Mouse (Mus musculus) myocyte (in vitro differentiated cells): ENCODE data around the gene Gstk1. TPM values are rescaled to one million over a fixed set of nuclear protein-coding genes. Genes with fewer than 3 reads are reported as not detected.

Experiments used
- H3K27me3 ChIP-seq: one replicate; pipeline ENCODE4 v1.6.1; 2011; ENCODE audit not compliant: control insufficient read depth, insufficient read depth, insufficient read length
- H3K36me3 ChIP-seq: one replicate; pipeline ENCODE4 v1.6.1; 2011; ENCODE audit not compliant: control insufficient read depth, insufficient read depth
- H3K4me2 ChIP-seq: one replicate; pipeline ENCODE4 v1.6.1; 2011; ENCODE audit warnings: low read depth, control low read depth
- H3K4me3 ChIP-seq: one replicate; pipeline ENCODE4 v1.5.1; 2011; ENCODE audit warnings: mild to moderate bottlenecking, control low read depth, moderate library complexity
- H3K79me2 ChIP-seq: one replicate; pipeline ENCODE4 v1.6.1; 2011; ENCODE audit not compliant: control insufficient read depth, insufficient read depth
- H3ac ChIP-seq: one replicate; pipeline ENCODE4 v1.6.1; 2011; ENCODE audit not compliant: control insufficient read depth, insufficient read length
- CEBPB ChIP-seq: IDR thresholded peaks from 2 replicates; pipeline ENCODE4 v1.6.1; 2011; ENCODE audit warnings: mild to moderate bottlenecking, moderate library complexity; ENCODE audit not compliant: poor library complexity, insufficient read depth, severe bottlenecking
- E2F4 ChIP-seq: IDR thresholded peaks from one replicate; pipeline ENCODE4 v1.6.1; 2011; ENCODE audit warnings: mild to moderate bottlenecking, control low read depth, moderate library complexity; ENCODE audit not compliant: insufficient read depth
- MAX ChIP-seq: IDR thresholded peaks from one replicate; pipeline ENCODE4 v1.6.1; 2011; ENCODE audit warnings: low read depth, mild to moderate bottlenecking, control low read depth
- MYOD1 ChIP-seq, 3 experiments: IDR thresholded peaks; one replicate each; pipeline ENCODE4 v1.6.1; 2011; ENCODE audit warnings: control low read depth in 2 of 3, low read depth in 2 of 3, mild to moderate bottlenecking in 2 of 3, moderate library complexity in 1 of 3; ENCODE audit not compliant: insufficient read length in 2 of 3, control insufficient read depth in 1 of 3
- MYOG ChIP-seq, 3 experiments: IDR thresholded peaks; one replicate each; pipeline ENCODE4 v1.6.1; 2011; ENCODE audit warnings: control low read depth in 2 of 3, low read depth in 2 of 3, mild to moderate bottlenecking in 2 of 3; ENCODE audit not compliant: insufficient read length in 2 of 3, control insufficient read depth in 1 of 3, insufficient read depth in 1 of 3
- POLR2A ChIP-seq: IDR thresholded peaks from one replicate; pipeline ENCODE4 v1.6.1; 2011; ENCODE audit warnings: low read depth, mild to moderate bottlenecking, control low read depth, moderate library complexity; ENCODE audit not compliant: insufficient read length
- POLR2AphosphoS2 ChIP-seq: IDR thresholded peaks from one replicate; pipeline ENCODE4 v1.6.1; 2011; ENCODE audit warnings: low read depth, control low read depth; ENCODE audit not compliant: insufficient read length
- REST ChIP-seq: IDR thresholded peaks from one replicate; pipeline ENCODE4 v1.6.1; 2011; ENCODE audit warnings: mild to moderate bottlenecking, control low read depth, moderate library complexity; ENCODE audit not compliant: insufficient read depth, insufficient read length
- SRF ChIP-seq: IDR thresholded peaks from one replicate; pipeline ENCODE4 v1.6.1; 2011; ENCODE audit warnings: low read depth; ENCODE audit not compliant: control insufficient read depth, insufficient read length
- TCF12 ChIP-seq: IDR thresholded peaks from one replicate; pipeline ENCODE4 v1.6.1; 2011; ENCODE audit warnings: mild to moderate bottlenecking, control low read depth; ENCODE audit not compliant: poor library complexity, insufficient read depth, severe bottlenecking
- TCF3 ChIP-seq: IDR thresholded peaks from one replicate; pipeline ENCODE4 v1.6.1; 2011; ENCODE audit warnings: low read depth, control low read depth; ENCODE audit not compliant: insufficient read length
- USF1 ChIP-seq: IDR thresholded peaks from one replicate; pipeline ENCODE4 v1.6.1; 2011; ENCODE audit warnings: low read depth, mild to moderate bottlenecking, control low read depth, moderate library complexity
- polyA plus RNA-seq: library from polyadenylated mRNA; unstranded; fragments of >200 nt; fragmentation: generic; extraction: Trizol; gene quantifications from one replicate; pipeline ENCODE4 v1.2.1, GENCODE M21; 2012; ENCODE audit warnings: missing spikeins

Gstk1 gene
- polyA plus RNA-seq, 1 experiment: 0.53 TPM

DNA sequence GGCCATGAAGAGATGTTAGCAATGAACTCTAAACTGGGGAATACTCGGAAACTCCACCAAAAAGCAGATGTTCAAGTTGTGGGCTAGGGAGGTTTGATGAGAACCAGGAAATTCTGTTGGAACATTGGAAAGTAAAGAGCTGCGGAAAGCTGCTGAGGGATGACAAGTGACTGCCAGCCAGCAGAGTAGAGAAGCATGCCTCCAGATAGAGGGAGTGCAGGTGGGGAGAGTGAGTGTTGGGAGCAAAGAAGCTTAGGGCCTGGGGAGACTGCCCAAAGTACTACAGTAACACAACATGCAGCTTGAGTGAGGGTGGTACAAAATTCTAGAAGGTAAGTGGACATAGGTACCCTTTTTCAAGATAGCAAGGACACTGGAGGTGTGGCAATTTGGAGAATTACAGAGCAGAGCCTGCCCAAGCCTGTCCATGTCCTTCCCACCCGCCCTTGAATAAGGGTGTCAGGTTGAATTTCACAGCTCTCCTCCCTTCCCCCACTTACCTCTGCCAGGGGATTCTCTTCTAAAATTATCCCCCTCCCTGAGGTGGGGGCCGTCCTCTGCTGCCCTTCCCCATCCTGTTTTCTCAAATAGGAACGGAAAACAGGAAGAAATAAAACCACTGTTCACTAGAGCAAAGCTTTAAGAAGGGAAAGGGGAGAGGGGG lies 37.3 kb downstream of the Gstk1 start:
- Histone ChIP-seq H3K4me3 (no peak overlapping the region), H3K27me3 (no peaks in the 10 kb centered on the region), H3K36me3 (peaks cover 46% of the 10 kb centered on the region), H3ac (no peak overlapping the region), H3K4me2 (no peak overlapping the region), H3K79me2 (no peaks in the 10 kb centered on the region)
- TF ChIP-seq MYOD1 (IDR thresholded peaks at IDR 0.05; ENCODE audit: control insufficient read depth in 1 of 3, insufficient read length in 2 of 3, low read depth in 2 of 3) (no peak), E2F4 (no peak), MAX (no peak), POLR2A (no peak), USF1 (no peak), TCF3 (no peak), CEBPB (no peak), SRF (no peak), REST (no peak), TCF12 (no peak), POLR2AphosphoS2 (no peak), MYOG (IDR thresholded peaks at IDR 0.05; ENCODE audit: control insufficient read depth in 1 of 3, insufficient read depth in 1 of 3, insufficient read length in 2 of 3, low read depth in 2 of 3) (no peak)

DNA sequence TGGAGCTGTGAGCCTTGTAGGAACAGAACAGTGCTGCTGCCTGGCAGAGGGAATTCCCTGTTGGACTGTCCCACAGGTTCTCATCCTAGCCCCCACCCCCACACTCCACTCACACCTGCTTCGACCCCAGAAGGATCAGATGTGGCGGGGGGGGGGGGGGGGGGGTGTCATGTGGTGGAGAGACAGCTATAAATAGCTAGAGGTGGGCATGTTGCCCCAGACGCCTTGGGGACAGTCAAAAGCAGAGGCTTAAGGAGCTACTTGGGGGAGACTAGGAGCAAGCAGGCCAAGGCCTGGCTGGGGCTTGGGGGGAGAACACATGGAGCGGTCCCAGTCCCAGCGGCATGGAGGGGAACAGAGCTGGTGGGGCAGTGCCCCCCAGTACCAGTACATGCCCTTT lies 40.7 kb downstream of the Gstk1 start, which contains the start of gene Clcn1:
TSS of gene Clcn1 (plus strand) at position 238 of the 400 bp plus-strand sequence.
- Histone ChIP-seq H3K4me2 (peak within 1 kb of the TSS; percentile 0), H3K36me3 (peaks cover 13% of the 10 kb centered on the region), H3ac (no peak within 1 kb of the TSS), H3K79me2 (no peaks in the 10 kb centered on the region), H3K4me3 (no peak within 1 kb of the TSS), H3K27me3 (no peaks in the 10 kb centered on the region)
- TF ChIP-seq MYOD1 (IDR thresholded peaks at IDR 0.05; ENCODE audit: control insufficient read depth in 1 of 3, insufficient read length in 2 of 3, low read depth in 2 of 3) (peak in 1 of 3 experiments; percentile 31), TCF12 (no peak), SRF (no peak), POLR2A (no peak), MAX (no peak), REST (no peak), CEBPB (no peak), TCF3 (no peak)

DNA sequence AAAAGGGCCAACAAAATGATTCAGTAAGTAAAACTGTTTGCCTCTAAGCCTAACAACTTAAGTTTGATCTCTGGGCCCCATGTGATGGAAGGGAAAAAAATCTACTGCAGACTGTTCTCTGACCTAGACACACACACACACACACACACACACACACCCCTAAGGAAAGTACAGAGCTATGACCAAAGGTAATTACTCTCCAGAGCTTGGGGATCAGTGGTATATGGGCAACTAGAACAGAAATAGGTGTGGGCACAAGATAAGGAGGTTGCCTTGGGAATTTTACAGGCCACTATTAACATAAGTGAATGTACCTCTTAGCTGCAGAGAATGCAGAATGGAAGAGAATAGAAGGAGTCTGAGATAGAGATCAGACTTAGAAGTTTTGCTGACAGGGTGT lies 41.8 kb downstream of the Gstk1 start:
- Histone ChIP-seq H3ac (no peak overlapping the region), H3K4me2 (peak overlapping the region; percentile 0), H3K79me2 (no peaks in the 10 kb centered on the region), H3K27me3 (no peaks in the 10 kb centered on the region), H3K4me3 (no peak overlapping the region), H3K36me3 (peaks cover 2% of the 10 kb centered on the region)
- TF ChIP-seq MAX (no peak), MYOG (IDR thresholded peaks at IDR 0.05; ENCODE audit: control insufficient read depth in 1 of 3, insufficient read depth in 1 of 3, insufficient read length in 2 of 3, low read depth in 2 of 3) (no peak), MYOD1 (IDR thresholded peaks at IDR 0.05; ENCODE audit: control insufficient read depth in 1 of 3, insufficient read length in 2 of 3, low read depth in 2 of 3) (no peak), E2F4 (no peak), TCF3 (no peak), USF1 (no peak), SRF (no peak), CEBPB (no peak), POLR2A (no peak), POLR2AphosphoS2 (no peak), REST (no peak), TCF12 (no peak)

DNA sequence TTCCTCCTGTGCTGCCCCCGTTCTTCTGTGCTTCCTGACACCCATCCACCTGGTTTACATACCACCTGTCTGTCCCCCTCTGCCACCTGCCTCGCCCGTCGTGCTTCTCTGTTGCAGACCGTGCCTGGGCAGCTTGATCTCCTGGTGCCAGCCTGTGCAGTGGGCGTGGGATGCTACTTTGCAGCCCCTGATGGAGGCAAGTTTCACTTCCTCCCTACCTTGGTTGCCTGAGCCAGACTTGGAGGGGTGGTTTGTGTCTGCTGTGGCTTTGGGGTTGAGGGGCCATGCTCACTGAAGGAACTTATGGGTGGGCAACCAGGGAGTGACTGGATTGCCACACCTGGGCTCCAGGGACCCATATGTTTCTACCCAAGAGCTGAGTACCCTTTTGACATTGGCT lies 47.6 kb downstream of the Gstk1 start:
- H3K27me3 ChIP-seq: no peaks in the 10 kb centered on the region
- no peak overlapping the region for H3K4me3 ChIP-seq
- H3K36me3 ChIP-seq: no peaks in the 10 kb centered on the region
- no peak overlapping the region for H3ac ChIP-seq
- H3K4me2 ChIP-seq: no peak overlapping the region
- H3K79me2 ChIP-seq: no peaks in the 10 kb centered on the region
- no peak for TF ChIP-seq CEBPB
- TF ChIP-seq TCF12: no peak
- TF ChIP-seq MYOD1 (IDR thresholded peaks at IDR 0.05; ENCODE audit: control insufficient read depth in 1 of 3, insufficient read length in 2 of 3, low read depth in 2 of 3): no peak
- no peak for TF ChIP-seq SRF
- TF ChIP-seq E2F4: no peak
- TF ChIP-seq TCF3: no peak
- no peak for TF ChIP-seq REST
- TF ChIP-seq POLR2A: no peak
- TF ChIP-seq POLR2AphosphoS2: no peak
- TF ChIP-seq MAX: no peak
- no peak for TF ChIP-seq MYOG (IDR thresholded peaks at IDR 0.05; ENCODE audit: control insufficient read depth in 1 of 3, insufficient read depth in 1 of 3, insufficient read length in 2 of 3, low read depth in 2 of 3)
- TF ChIP-seq USF1: no peak
